Mouse (Mus musculus) kidney, adult 18-20 months (tissue): Measurements from ENCODE around the gene Camta1.

ENCODE experiments used
- DNase-seq: peaks from one replicate; pipeline ENCODE4 v3.0.0; 2021

Camta1 gene

DNA sequence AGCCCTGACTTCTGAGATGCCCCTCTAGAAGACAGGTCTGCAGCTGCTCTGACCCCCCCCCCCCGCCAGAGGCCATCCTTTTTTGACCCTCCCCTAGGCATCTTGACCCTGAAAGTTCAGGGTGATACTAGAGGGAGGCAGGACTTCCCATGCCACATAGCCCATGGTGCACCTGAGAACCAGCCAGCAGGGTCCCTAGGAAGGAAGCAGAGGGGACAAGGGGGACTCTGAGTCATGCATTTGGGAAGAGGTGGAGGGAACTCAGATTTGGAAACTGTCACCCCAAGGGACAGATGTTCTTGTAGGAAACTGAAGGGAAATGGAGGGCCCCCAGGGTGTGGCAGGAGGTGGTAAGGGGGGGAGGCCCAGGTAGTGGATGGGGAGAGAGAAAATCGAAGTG is 723.1 kb downstream of the Camta1 start:
- DNase-seq = no peak

DNA sequence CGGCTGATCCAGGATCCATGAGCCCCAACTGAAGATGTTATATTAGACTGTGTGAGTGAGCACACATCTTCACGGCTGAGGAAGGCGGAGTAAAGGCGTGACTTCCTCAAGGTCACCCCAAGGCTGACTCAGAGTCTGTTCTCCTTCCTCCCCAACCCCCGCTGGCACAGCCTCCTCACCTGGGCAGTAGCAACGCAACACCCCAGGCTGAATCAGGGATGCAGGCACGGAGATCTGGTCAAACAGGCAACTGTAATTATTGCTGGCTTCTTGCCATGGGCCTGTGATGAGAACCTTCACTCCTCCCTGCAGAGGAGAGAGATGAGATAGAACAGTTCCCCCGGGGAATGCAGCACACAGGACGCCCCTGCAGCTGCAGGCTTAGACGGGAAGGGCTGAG is 723.5 kb downstream of the Camta1 start:
- DNase-seq = peak; percentile 12

DNA sequence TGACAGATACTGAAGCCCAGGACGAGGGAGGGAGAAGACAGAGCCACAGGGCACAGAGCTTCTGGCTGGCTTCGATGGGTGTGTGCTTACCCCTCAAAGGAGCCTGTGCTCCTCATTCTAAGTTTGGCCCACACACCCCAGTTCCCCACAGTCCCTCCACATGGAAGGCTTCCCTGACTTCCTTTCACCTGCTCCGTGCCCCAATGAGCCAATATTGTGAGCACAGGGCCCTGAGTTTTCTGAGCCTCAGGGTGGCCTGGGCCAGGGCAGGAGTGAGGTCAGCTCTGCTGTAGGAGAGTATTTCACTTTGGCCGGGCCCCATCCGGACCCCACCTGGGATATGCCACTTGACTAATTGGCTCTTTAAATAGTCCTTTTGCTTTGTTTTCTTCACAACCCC is 724.0 kb downstream of the Camta1 start:
- DNase-seq = no peak

DNA sequence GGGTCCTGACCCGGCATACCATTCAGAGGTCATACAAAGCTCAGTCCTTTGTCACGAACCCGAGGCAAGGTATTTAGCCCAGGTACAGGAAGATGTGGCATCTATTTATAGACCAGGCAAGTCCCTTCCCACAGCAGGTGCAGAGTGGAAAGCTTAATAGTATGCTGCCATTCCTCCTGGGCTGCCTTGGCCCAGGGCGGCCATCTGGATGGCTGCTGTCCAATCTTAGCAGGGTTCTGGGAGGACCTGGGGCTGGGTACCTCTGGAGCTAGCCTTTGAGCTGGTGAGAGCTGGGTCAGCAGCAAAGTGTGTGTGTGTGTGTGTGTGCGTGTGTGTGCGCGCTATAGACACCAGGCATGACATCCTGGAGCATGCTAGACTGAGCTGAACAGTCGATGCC is 726.2 kb downstream of the Camta1 start:
- DNase-seq = no peak

DNA sequence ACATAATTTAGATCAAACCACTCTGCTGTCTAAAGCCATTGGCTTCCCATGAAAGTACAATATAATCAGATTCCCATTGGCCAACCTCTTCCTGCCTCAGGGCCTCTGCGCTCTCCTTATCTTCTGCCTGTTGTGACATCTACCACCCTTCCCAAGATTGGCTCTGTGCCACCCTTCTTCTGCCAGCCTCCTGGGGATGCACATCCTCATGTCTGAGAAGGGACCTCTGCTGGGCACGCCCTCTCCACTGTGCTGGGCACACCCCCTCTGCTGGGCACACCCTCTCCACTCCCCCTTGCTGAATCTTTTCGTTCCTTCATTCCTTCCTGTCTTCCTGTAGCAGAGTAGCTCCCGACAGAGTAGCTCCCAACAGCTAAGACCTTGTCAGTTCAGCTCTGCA is 727.9 kb downstream of the Camta1 start:
- DNase-seq = no peak

DNA sequence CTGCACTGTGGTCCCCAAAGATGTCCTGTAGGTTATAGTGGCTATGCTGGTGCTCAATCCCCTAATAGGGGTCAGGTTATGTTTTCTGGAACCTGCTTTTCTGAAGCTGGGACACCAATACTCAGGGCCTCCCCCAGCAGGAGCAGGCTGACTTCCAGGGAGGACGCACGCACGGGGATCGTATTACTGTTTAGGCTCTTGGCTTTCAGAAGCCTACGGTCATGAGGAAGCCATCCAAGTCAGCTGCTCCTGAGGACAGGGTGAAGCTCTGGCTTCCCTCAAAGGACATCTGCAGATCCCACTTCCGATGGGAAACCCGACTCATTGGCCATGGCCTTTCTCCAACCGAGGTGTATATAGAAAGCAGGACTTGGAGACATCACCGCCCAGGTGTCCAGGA is 729.2 kb downstream of the Camta1 start:
- DNase-seq = no peak

DNA sequence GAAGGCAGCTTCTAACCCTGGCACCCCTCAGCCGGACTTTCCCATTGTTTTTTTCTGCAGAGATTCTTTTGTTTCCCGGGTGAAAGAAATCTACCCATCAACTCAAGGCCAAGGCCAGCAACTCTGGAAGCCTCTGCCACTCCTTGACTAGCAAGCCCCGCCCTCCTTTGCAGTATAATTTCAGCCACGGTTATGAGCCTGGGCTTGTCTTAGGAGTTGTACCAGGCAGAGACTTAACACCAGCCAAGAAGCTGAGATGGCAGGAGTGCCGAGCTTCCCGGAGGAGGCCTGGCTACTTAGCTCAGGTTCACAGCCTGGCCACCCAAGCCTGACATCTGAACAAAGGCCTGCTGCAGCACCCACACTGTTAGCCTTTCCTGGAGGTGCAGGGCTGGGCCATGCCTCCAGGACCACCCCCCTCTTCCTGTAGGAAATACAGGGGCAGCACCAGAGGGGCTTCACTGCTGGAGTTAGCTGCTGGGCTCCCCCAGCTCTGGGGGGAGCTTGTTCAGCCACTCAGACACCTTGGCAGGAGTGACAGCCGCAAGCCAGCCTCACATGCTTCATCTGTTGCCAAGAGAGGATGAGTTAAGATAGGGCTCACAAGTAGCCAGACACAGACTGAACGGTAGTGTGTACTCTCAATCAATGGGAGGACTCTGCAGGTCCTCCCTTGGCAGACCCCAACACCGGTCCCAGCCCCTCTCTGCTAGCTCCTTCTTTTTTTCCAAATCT is 730.8 kb downstream of the Camta1 start:
- no peak for DNase-seq

DNA sequence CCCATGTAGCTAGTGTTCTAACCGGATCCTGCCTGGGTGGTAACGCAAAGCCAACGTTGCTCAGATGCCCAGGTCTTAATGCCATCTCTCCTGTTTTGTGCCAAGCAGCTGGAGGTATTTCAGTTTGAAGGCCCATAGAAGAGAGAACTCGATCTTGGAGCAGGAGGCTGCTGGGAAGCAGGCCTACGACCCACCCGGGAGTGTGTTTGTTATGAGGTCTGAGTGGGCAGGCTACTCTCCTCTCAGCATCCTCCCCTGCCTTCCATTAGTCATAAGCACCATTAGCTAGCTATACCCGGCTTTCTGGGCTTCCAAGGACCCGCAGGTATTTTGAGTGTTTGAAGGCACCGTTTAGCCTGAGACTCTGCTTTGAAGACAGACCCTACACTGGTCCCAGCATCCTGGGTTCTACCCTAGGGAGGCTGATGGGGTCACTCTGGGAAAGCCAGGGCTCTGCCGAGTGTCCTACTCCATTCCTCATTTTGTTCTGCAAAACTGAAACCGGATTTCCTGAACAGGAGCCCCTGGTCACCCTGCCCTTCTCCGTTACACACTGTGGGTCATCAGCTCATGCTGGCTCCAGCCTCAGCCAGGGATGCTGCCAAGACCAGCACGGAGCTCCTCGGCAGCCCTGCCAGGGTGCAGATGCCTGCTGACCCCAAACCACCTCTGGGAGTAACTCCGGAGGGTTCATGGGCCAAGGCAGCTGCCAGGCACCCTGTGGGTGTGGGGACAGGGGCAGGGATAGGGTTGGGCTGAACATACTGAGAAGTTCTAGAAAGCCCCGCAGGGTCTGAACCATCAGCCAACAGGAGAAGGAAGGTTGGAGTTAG is 731.7 kb downstream of the Camta1 start:
- no peak for DNase-seq

DNA sequence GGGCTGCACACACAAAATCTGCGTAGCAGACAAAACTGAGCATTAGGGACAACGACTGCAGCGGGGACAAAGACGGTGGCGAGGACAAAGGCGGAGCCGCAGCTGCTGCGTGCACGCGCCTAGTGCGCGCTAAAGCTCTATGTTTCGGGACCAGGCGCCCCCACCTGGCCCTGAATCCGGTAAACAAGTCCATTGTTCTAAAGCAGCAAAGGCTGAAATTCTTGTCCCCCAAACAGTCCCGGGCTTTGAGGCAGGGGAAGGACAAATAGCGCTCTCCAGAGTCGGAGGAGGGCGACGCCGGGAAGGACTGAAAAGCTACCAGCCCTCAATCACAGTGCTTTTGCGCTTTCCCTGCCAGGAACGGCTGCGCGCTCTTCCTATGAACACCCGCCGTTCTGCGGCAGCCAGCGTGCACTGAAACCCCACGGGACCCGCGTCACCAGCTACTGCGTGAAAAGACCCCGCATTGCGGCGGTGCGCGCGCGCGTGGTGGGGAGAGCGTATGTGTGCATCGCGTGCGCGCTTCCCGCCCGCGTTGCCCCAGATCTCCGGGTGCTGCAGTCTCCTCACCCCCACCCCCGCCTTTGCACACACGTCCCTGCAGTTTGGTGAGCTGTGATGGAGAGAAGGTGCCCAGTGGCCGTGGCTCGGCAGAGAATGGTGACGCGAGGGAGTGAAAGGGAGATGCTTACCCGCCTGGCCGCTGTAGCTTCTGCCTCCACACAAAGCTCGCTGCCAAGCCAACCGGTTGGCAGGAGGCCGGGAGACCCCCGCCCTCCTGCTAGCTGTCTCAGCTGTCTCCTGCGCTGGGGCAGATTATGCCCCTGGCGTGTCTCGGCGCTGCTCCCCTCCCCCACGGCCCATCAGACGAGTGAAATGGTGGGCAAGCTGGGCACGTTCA is 732.8 kb downstream of the Camta1 start:
- peak; percentile 22 for DNase-seq

DNA sequence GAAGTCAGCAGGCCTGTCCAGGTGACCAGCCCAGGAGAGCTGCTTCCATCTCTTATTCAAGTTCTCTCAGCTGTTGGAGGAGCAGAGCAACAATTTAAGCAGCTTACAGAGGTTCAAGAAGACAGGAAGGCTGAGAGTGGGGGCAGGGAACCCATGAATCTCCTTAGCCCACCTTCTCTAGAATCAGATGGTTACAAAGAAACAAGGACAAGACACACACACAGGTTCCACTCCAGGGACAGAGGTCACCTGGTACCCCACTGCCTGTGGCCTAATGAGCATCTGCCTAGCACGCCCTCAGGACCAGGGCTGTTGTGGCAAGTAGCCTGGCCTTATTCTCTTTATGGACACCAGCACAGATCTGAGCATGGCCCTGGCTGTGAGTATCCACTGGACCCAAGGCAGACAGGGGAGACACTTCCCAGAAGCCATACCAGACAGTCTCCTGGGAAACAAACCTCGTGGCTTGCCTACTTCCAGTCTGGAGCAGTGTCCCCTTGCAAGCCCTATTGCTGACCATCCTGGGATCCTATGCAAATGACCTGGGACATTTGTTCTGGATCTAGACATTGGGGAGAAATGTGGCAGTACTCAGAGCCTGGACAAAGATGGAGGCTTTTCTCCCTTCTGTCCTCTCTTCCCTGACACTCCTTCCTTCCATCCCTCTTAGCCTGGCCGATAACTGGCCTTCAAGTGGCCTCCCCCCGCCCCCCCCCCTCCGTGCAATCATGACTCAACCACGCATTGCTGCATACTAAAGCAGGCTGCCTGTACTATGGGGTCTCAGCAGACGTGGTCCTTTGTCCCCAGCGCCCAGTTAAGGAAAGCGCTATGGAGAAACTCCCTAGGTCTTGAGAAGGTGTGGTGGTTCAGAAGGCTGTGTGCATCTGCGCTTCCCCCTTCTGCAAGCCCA is 733.8 kb downstream of the Camta1 start:
- DNase-seq = no peak

DNA sequence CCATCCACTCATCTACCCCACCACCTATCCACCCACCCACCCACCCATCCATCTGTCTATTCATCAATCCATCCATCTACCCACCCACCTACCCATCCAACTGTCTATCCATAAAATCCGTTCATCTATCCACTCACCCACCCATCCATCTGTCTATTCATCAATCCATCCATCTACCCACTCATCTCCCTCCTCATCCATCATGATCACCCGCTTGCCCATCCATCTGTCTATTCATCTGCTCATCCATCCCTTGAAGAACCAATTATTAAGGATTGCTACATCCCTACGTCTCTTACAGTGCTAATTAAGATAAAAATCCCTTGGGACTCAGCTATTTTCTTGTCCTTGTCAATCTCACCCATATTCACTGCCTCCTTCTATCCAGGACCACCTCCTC is 742.8 kb downstream of the Camta1 start:
- no peak for DNase-seq

DNA sequence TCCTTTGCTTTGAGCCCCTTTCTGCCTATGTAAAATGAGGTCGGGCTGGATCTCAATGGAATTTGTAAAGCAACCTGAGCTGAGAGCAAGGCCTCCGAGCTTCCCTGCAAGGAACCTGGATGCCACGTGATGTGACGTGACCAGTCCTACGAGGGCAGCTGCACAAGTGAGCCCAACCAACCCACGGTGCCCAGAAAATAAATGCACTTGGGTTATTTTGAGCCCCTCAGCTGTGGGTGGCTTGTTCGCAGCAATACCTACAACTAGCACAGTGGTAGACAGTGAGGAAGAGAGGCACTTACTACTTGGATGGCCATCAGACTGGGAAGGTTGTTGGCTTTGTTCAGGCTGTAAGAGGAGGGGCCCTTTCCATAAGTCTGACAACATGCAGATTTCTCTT is 747.1 kb downstream of the Camta1 start:
- no peak for DNase-seq

DNA sequence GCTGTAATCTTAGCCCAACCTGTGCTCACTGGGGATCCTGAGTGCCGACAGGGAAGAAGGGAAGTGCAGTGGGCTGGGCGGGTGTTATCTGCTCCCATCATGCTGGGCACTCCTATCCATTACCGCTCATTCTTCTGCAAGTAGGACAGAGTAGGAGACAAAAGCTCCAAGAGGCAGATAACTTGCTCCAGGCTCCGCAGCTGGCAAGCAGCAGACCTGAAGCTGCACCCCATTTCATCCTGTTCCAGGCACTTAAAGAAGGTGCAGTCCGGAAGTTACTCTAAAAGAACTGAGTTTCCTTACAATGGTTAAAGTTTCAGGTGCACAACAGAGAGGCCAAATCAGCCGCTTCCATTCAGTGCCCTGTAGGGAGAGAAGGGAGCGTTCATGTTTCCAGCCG is 750.5 kb downstream of the Camta1 start:
- DNase-seq = no peak

DNA sequence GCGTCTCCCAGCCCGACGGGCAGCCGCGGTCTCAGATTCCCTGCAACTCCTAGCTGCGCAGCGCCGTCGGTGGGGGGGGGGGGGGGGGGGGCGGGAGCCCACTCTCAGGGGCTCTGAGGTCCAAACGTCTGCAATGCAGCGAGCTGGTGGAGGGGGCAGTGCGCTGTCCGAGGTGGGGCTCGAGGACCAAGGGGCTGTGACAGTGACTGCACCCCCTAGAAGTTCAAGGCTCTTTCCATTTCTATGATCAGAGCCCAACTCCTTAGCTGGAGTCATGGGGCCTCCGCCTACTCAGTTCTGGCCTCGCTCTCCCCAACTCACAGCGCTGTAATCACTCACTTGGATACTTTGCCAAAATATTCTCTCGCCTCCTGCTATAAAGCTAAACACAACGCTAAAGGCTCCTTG is 752.8 kb downstream of the Camta1 start:
- DNase-seq = no peak

DNA sequence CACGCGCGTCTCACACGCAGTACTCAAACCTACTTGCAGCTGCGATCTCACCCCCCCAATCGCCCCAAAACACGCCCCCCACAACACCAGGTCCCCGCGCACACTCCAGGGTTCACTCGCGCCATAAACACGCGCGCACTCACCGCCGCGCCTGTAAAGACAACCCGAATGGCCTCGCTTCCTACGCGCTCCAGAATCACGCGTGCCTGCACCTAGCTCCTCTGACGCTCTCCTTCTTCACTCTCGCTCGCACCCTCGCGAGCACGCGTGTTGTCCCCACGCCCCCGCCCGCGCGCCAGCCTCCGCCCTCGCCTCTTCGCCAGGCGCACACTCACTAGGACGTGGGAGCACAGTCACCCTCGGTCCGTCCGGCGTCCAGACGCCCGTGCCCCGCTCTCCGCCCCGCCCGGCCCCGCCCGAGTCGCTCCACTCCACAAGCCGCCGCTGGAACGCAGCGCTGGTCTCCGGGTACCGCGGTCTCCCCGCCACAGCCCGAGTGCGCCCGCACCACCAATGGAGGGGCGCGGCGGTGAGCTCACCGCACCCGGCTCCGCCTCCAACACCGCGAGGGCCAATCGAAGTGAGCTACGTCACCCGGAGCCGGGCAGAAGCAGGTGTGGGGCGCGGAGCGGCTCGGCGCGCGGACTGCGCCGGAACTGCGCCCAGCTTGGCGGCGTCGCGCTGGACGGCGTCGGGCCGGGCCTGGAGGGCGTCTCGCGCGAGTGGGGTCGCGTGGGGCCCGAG is 753.5 kb downstream of the Camta1 start:
- DNase-seq = peak; percentile 80

DNA sequence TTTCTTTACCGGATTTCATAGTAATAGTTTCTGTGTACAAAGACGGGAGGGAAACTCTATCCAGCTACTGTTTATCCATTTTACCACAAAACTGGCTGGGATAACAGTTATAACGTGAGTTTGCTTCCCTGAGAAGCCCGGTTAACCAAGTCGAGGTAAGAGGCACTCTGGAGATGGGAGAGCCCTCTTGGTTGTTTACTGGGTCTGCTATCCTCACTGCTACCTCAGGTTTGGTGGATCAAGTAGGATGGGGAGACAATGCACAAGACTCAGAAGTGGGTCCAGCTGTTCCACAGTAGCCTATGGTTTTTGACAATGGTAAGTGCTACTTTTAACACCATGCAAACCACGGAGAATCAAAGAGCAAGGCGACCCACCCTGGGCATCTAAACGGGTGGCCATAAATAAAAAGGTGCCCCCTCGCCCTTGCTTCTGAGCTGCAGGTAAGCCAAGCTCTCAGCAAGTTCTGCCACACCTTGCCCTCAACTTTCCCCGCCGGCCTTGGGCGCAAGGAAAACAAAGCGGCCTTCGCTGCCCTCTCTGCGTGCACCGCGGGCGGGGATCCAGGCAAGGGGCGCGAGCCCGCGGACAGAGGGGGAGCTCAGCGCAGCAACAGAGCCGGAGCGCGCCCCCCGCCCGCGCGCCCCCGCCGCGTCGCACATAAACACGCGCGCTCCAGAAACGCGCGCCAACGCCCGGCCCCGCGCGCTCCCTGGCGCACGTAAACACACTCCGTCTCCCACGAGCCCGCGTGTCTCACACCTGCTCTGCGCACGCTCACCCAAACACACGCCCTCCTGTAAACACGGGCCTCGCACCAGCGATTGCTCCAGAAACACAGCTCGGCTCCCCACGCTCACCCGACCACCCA is 754.3 kb downstream of the Camta1 start:
- no peak for DNase-seq

DNA sequence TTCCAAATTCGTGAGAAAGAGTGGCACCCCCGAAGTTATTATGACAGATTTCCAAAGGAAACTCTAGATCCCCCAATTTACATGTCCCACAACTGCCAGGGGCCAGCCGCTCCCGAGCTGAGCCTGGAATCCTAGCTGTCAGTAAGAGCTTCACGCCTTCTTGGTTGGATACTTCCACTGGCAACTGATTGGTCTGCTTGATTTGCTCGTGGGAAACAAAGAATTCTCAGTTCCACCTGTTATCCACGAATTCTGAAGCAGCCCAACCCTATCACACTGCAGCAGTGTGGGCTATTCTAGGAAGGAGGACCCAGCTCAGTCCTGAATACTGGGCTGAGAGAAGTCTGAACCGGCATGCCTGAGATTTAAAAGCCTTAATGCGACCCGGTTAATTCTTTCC is 755.2 kb downstream of the Camta1 start:
- DNase-seq = no peak

DNA sequence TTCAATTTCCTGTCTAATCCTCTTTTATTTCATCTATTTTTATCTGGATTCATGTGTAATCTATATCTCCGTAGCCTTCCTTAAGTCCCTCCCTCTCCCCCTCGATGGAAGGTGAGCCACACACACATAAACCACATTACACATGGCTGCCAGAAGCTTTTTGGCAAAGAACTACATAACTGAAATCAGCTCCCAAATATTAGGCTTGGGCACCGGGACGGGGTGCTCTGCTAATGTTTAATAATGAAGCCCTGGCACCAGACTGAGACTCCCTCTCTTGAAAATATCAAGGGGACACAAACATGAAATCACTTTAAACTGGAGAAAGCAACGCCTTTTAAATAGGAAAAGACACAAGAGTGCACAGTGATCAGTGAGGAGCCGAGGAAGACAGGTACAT is 755.8 kb downstream of the Camta1 start:
- DNase-seq = no peak

DNA sequence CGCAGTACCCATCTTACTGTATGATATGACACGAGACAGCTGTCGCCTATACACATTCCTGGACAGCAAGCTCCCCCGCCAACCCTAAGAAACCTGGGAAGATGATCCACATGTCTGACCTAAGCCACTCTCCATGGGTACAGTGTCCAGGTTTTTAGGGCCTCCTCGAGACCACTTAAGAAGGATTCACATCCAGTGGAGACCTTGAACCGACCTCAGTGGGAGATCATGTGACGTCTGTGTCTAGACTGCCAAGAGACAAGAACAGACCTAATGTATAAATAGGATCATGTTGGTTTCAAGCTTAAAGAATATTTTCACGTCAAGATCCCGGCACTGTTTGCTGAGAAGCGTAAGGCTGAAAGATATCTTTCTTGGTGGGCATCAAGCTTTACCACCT is 757.5 kb downstream of the Camta1 start:
- no peak for DNase-seq

DNA sequence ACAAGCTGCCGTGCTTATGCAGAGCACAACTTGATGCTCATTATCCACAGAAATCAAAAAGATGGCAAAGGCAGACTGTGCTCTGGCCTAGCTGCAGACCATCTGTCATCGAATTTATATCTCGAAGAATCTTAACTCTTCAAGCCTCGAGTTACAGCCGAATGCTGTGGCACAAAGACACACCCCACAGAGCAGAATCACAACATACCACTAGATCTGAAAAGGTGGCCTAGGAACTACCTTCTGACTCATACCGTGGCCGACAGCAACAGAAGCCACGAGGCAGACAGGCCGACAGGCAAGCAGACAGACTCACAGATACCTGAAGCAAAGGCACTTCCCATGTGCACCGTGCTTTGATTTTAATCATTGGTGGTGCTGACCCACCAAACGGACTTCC is 758.0 kb downstream of the Camta1 start:
- DNase-seq = no peak

DNA sequence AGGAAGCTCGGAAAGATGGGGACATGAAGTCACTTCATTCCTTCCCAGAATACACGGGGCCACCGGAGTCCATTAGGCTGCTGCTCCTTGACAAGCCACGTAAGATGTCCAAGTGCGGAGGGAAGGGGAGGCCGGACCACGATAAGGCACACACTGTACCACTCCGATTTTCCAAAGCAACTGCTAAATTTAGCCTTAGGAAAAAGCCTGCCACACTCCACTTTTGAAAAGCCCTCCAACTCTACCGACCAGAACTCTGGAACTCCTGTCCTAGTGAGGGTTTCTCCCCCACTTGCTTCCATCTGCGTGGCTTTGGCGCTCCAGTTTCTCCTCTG is 764.6 kb downstream of the Camta1 start:
- DNase-seq = no peak
